Mouse (Mus musculus): ENCODE data around the gene Lrrc25. TPM values are rescaled to one million over a fixed set of nuclear protein-coding genes. Genes with fewer than 3 reads are reported as not detected.
A peak's percentile ranks its signal among the peaks of the same experiment; 100 is the strongest.

The Lrrc25 gene
- polyA plus RNA-seq, 1 experiment, result not detected

DNA sequence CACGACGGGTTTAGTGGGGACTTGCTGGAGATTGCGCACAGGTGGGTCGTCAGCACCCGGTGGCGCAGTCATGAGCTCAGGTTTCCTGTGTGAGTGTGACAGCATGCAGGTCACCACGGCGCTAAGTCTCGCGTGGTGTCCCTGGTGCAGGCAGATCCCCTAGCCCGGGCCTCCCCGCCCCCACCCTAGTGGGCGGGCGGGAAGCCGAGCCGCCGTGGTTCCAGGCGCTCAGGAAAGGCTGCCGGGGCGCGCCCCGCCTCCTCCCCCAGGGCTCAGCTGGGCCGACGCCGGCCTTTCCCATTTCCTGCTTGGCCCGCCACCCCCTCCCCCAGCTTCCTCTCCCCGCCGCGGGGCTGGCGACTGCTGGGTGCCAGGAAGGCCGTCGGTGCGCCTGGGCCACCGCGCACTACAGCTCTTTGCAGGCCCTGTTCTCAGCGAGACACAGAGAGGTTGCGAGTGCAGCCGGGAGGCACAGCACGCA is 6.5 kb upstream of the Lrrc25 start:
- Histone ChIP-seq H3K27me3 (ENCODE audit: control insufficient read depth, insufficient read depth, insufficient read length) (no peaks in the 10 kb centered on the region), H3ac (ENCODE audit: control insufficient read depth, insufficient read length) (no peak overlapping the region), H3K4me3 (peak overlapping the region; percentile 37), H3K79me2 (ENCODE audit: control insufficient read depth, insufficient read depth) (peaks cover 6% of the 10 kb centered on the region), H3K4me2 (ENCODE audit: low read depth) (peak overlapping the region; percentile 96), H3K36me3 (ENCODE audit: control insufficient read depth, insufficient read depth) (no peaks in the 10 kb centered on the region)
- TF ChIP-seq MAX (IDR thresholded peaks at IDR 0.05; ENCODE audit: low read depth), result no peak
- peak in 2 of 3 experiments; percentile 1 to 43 for TF ChIP-seq MYOG (IDR thresholded peaks at IDR 0.05; ENCODE audit: control insufficient read depth in 1 of 3, insufficient read depth in 1 of 3, insufficient read length in 2 of 3, low read depth in 2 of 3)
- TF ChIP-seq USF1 (IDR thresholded peaks at IDR 0.05; ENCODE audit: low read depth), result no peak
- TF ChIP-seq CEBPB (IDR thresholded peaks at IDR 0.05; ENCODE audit: insufficient read depth, poor library complexity, severe bottlenecking), result no peak
- peak; percentile 4 for TF ChIP-seq E2F4 (IDR thresholded peaks at IDR 0.05; ENCODE audit: insufficient read depth)
- TF ChIP-seq REST (IDR thresholded peaks at IDR 0.05; ENCODE audit: insufficient read depth, insufficient read length), result no peak
- peak; percentile 60 for TF ChIP-seq POLR2AphosphoS2 (IDR thresholded peaks at IDR 0.05; ENCODE audit: insufficient read length, low read depth)
- TF ChIP-seq POLR2A (IDR thresholded peaks at IDR 0.05; ENCODE audit: insufficient read length, low read depth), result peak; percentile 56
- TF ChIP-seq SRF (IDR thresholded peaks at IDR 0.05; ENCODE audit: control insufficient read depth, insufficient read length, low read depth), result no peak
- no peak for TF ChIP-seq TCF3 (IDR thresholded peaks at IDR 0.05; ENCODE audit: insufficient read length, low read depth)
- TF ChIP-seq TCF12 (IDR thresholded peaks at IDR 0.05; ENCODE audit: insufficient read depth, poor library complexity, severe bottlenecking), result no peak
- TF ChIP-seq MYOD1 (IDR thresholded peaks at IDR 0.05; ENCODE audit: control insufficient read depth in 1 of 3, insufficient read length in 2 of 3, low read depth in 2 of 3), result peak in 1 of 3 experiments; percentile 2

DNA sequence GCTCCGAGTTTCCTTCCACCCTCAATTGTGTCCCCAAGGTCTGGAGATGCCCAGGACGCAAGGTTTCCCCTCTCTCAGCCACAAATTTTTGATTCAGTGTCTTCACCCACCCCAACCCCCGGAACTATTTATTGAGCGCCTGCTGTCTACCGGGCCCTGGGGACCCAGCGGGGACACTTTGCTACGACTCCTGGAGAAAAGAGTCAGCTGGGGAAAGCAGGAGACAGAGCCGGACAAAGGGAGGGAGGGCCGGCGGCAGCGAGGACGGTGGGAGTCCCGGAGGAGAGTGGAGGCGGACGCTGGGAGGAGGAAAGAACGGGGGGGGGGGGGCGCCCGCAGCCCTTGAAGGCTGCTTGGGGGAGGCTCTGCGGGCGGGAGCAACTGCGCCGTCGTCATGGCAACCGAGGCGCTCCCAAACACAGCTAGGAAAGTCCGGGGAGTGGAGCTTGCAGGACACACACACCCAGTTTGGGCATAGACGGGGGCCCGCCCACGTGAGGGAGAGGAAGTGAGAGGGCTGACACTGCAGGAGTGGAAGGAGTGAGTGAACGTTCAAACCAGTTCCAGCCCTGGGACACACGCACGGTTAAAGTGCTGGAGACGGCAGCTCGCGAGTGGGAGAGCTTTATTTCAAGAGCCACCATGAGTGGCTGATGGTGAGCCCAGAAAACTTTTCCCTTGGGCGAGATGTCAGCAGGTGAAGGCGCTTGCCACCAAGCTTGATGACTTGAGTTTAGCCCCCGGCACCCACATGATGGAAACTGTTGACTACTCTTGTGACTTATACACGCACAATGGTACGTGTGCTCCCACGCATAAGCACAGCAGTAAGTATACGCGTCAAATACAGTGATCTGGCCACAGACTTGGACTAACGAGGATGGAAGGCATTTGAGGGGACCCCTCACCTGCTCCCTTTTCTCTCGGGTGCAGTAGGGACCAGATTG is 5.8 kb upstream of the Lrrc25 start:
- peak overlapping the region; percentile 98 for H3K4me2 ChIP-seq (ENCODE audit: low read depth)
- no peaks in the 10 kb centered on the region for H3K36me3 ChIP-seq (ENCODE audit: control insufficient read depth, insufficient read depth)
- no peak overlapping the region for H3ac ChIP-seq (ENCODE audit: control insufficient read depth, insufficient read length)
- peak overlapping the region; percentile 37 for H3K4me3 ChIP-seq
- TF ChIP-seq USF1 (IDR thresholded peaks at IDR 0.05; ENCODE audit: low read depth), result peak; percentile 50
- peak; percentile 85 for TF ChIP-seq SRF (IDR thresholded peaks at IDR 0.05; ENCODE audit: control insufficient read depth, insufficient read length, low read depth)
- peak in 2 of 3 experiments; percentile 8 to 56 for TF ChIP-seq MYOG (IDR thresholded peaks at IDR 0.05; ENCODE audit: control insufficient read depth in 1 of 3, insufficient read depth in 1 of 3, insufficient read length in 2 of 3, low read depth in 2 of 3)
- no peak for TF ChIP-seq MAX (IDR thresholded peaks at IDR 0.05; ENCODE audit: low read depth)
- no peak for TF ChIP-seq E2F4 (IDR thresholded peaks at IDR 0.05; ENCODE audit: insufficient read depth)
- no peak for TF ChIP-seq TCF12 (IDR thresholded peaks at IDR 0.05; ENCODE audit: insufficient read depth, poor library complexity, severe bottlenecking)
- TF ChIP-seq REST (IDR thresholded peaks at IDR 0.05; ENCODE audit: insufficient read depth, insufficient read length), result no peak
- H3K27me3 ChIP-seq (ENCODE audit: control insufficient read depth, insufficient read depth, insufficient read length), result no peaks in the 10 kb centered on the region
- H3K79me2 ChIP-seq (ENCODE audit: control insufficient read depth, insufficient read depth), result peaks cover 6% of the 10 kb centered on the region

DNA sequence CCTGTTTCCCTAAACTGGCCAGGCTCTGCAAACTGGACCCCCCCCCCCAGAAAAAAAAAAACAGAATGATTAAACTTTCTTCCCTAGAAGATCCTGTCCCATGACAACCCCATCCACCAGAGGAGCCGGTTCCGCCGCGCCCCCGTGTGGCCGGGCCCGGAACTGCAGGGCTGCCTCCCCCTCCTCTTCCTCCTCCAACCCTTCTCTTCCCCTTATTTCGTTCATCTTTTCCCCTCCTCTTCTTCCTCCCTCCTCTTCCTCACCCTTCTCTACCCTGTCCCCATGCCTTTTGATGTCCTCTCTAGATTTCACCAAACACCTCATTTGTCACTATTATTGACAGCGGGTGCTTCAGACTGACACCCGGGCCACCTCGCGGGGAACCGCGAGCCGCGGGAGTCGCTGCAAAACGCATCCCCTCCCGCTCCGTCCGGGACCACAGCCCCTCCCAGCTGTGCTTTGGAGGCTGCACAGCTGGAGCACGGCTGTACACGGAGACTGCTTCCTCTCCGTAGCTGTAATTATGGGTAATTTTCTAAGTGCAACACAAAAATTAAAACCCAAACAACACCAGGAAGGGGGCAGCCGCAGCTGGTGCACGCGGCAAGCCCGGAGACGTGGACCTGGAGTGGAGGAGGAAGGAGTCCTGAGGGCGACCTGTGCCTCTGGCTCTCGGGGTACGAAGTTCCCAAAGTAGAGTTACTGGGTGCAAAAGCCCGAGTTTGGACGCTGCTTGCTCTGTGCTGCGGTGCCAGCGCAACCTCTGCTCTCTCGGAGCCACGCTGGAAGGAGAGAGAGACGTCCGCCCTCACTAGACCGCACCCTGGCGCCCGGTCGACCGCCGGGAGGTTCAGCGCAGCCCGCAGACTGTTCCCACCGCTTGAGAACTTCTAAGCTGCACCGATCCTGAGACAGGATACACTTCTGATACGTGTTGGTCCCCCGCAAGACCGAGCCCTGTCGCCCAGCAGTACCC is 4.9 kb upstream of the Lrrc25 start:
- peak overlapping the region; percentile 40 for H3ac ChIP-seq (ENCODE audit: control insufficient read depth, insufficient read length)
- H3K4me3 ChIP-seq, result peak overlapping the region; percentile 37
- peak overlapping the region; percentile 98 for H3K4me2 ChIP-seq (ENCODE audit: low read depth)
- no peaks in the 10 kb centered on the region for H3K27me3 ChIP-seq (ENCODE audit: control insufficient read depth, insufficient read depth, insufficient read length)
- TF ChIP-seq MYOD1 (IDR thresholded peaks at IDR 0.05; ENCODE audit: control insufficient read depth in 1 of 3, insufficient read length in 2 of 3, low read depth in 2 of 3), result peak in 1 of 3 experiments; percentile 18
- TF ChIP-seq CEBPB (IDR thresholded peaks at IDR 0.05; ENCODE audit: insufficient read depth, poor library complexity, severe bottlenecking), result no peak
- H3K79me2 ChIP-seq (ENCODE audit: control insufficient read depth, insufficient read depth), result peaks cover 6% of the 10 kb centered on the region
- H3K36me3 ChIP-seq (ENCODE audit: control insufficient read depth, insufficient read depth), result no peaks in the 10 kb centered on the region

DNA sequence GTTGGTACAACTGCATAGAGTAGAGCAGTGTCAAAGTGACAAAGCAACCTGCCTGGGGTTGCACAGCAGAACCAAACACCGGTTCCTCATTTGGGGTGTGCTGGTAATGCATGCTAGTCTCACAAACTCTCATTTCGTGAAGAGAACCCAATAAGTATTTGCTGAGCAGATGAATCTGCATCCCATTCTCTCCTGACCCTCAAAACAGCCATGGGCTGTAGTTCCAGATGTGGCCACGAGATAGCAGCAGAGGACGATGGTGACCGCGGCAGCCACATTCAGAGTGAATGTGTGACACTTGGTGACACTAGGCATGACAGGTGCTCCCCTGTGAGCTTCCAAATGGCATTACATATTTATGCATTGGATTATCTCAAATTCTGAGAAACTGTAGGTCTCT is 4.1 kb upstream of the Lrrc25 start:
- Histone ChIP-seq H3K27me3 (ENCODE audit: control insufficient read depth, insufficient read depth, insufficient read length) (no peaks in the 10 kb centered on the region), H3K4me3 (peak overlapping the region; percentile 37), H3K4me2 (ENCODE audit: low read depth) (peak overlapping the region; percentile 98), H3K36me3 (ENCODE audit: control insufficient read depth, insufficient read depth) (no peaks in the 10 kb centered on the region), H3K79me2 (ENCODE audit: control insufficient read depth, insufficient read depth) (peaks cover 6% of the 10 kb centered on the region), H3ac (ENCODE audit: control insufficient read depth, insufficient read length) (peak overlapping the region; percentile 40)
- TF ChIP-seq POLR2A (IDR thresholded peaks at IDR 0.05; ENCODE audit: insufficient read length, low read depth), result no peak
- peak in 1 of 3 experiments; percentile 79 for TF ChIP-seq MYOD1 (IDR thresholded peaks at IDR 0.05; ENCODE audit: control insufficient read depth in 1 of 3, insufficient read length in 2 of 3, low read depth in 2 of 3)

All from myocyte (in vitro differentiated cells).